In the genomic region with DNA sequence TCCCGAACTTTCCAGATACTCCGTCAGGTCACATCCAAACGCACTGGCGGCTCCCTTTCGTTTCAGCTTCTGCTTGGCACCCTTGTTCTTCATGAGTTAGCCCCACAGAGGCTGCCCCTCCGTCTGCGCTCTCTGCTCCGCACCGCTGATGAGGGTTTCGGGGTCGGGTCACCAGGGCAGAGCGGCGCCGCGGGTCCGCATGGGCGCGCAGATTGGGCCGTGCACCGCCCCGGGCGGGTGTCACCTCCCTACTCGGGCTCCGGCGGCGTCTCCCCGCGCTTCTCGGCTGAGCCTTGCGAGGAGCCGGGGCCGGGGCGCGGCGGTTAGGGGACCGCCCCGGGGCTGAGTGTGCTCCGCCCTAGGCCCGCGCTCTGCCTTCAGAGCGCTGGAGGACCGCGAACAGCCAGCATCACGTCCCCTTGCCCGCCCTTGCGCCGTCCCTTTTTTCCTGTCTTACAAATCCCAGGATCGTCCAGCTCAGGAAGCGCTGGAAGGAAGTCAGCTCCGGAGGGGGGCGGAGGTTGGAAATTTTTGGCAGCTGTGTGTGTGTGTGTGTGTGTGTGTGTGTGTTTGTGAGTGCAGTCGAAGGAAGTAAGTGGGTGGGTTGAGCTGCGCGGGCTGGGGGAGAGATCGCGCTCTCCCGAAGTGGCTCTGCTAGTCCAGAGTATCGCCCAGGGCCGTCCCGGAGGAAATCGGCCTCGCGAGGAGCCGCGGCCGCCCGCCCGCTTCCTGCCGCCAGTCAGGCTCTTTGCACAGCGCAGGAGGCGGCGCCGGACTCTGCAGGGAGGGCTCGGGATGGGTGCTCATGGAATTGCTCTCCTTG, we compare ENCODE assay signal across 8 mouse cellular contexts. TPM values are rescaled to one million over a fixed set of nuclear protein-coding genes. Genes with fewer than 3 reads are reported as not detected.
DNase-seq lines count a peak whose midpoint lies in the region; ATAC-seq lines count a peak whose summit lies in the region.

Gene Arhgap31 (minus strand): TSS at position 694 of the 823 bp plus-strand sequence.

- peak within 1 kb of the TSS; percentile 84 for H3K9ac ChIP-seq in hindbrain, embryonic 13.5 days

- peak; percentile 73 for DNase-seq in R1 (ENCODE audit: low read depth, low spot score)
- DNase-seq in cerebellum, postnatal 36 days, result peak; percentile 53 to 62
- DNase-seq in frontal cortex, postnatal 36 days (ENCODE audit: low spot score in 2 of 2), result peak; percentile 65 to 68
- DNase-seq in layer of hippocampus, postnatal 36 days, result peak; percentile 54 to 67
- peak; percentile 90 for DNase-seq in lung, postnatal 25 days (ENCODE audit: low spot score)
- DNase-seq in retina, adult 2 months (ENCODE audit: low read depth, low spot score), result peak; percentile 38
- DNase-seq in thymus, postnatal 14 days, result peak; percentile 85

- ATAC-seq in hindbrain, embryonic 13.5 days (ENCODE audit: low FRiP score), result peak; percentile 92

- no peaks in the 10 kb centered on the region for H3K27me3 ChIP-seq in hindbrain, embryonic 13.5 days

- H3K36me3 ChIP-seq in hindbrain, embryonic 13.5 days, result no peaks in the 10 kb centered on the region

- H3K4me2 ChIP-seq in hindbrain, embryonic 13.5 days, result peak within 1 kb of the TSS; percentile 90

- no peaks in the 10 kb centered on the region for H3K9me3 ChIP-seq in hindbrain, embryonic 13.5 days

- under 1% methylated on average over 74 of the region's 74 CpGs for WGBS in hindbrain, embryonic 13.5 days

- peaks cover 13% of the 10 kb centered on the region for H3K4me1 ChIP-seq in hindbrain, embryonic 13.5 days (replicated peaks)

- H3K27ac ChIP-seq in hindbrain, embryonic 13.5 days, result peak within 1 kb of the TSS; percentile 70

- peak within 1 kb of the TSS; percentile 69 for H3K4me3 ChIP-seq in hindbrain, embryonic 13.5 days

RNA-seq across cellular contexts. Expression of gene Arhgap31, which starts in this region (rescaled TPM):
- polyA plus RNA-seq in hindbrain, embryonic 13.5 days (2015; fragmentation: Nextera tagmentation; extraction: Ambion mirVana), result 5.2 and 6.6 TPM in 2 replicates
- 10 to 100 TPM; 16.7 to 20.1 TPM for total RNA-seq in layer of hippocampus, postnatal 36 days (2021)

Comparison
In these comparisons a context has a peak if more than half of its experiments do, and no peak if none do; other contexts are left out.
1. Peak in every context shown above with its lines: DNase-seq, ATAC-seq, H3K4me3 ChIP-seq and H3K27ac ChIP-seq.
2. DNase-seq: peak in every context shown above with its lines; median percentile 90 in lung, postnatal 25 days; 85 in thymus, postnatal 14 days; 73 in R1; 66 in frontal cortex, postnatal 36 days; 60 in layer of hippocampus, postnatal 36 days; 58 in cerebellum, postnatal 36 days; 38 in retina, adult 2 months.